Mouse (Mus musculus): Measurements from ENCODE around the gene Zfp992. TPM values are rescaled to one million over a fixed set of nuclear protein-coding genes. Genes with fewer than 3 reads are reported as not detected.

Zfp992 gene
- polyA plus RNA-seq, 1 experiment, result 0.44 TPM

Other genes with a start within 250 kb of the Zfp992 start
- 0.08 and 0.11 TPM in 2 replicates for gene Zfp981, start 53.0 kb downstream of the Zfp992 start, polyA plus RNA-seq (2012; rRNA removed)
- 0.98 and 1.7 TPM in 2 replicates for gene Zfp993, start 161.9 kb downstream of the Zfp992 start, polyA plus RNA-seq (2012; rRNA removed)

Measured in cerebellum, adult 2 months (tissue).